Mouse (Mus musculus) brain, embryonic 14.5 days (tissue): ENCODE measurements at regions not wholly inside any gene's neighbourhood (a gene's known extent, or its start where the extent isn't known, plus 50 kb on each side); places are given as distances from the start of the nearest gene placed in this dataset.

Source experiments
- CTCF ChIP-seq: fragments of 200-500 bp; IDR thresholded peaks from 2 replicates; pipeline ENCODE4 v1.5.1; 2012; ENCODE audit warnings: inconsistent platforms, mild to moderate bottlenecking, moderate library complexity, borderline replicate concordance; ENCODE audit not compliant: insufficient read depth, insufficient read length; ENCODE audit errors: extremely low read depth
- POLR2A ChIP-seq: fragments of 200-500 bp; IDR thresholded peaks from 2 replicates; pipeline ENCODE4 v1.6.1; 2012; ENCODE audit warnings: mild to moderate bottlenecking, inconsistent platforms, borderline replicate concordance; ENCODE audit not compliant: poor library complexity, insufficient read depth, insufficient read length, severe bottlenecking; ENCODE audit errors: extremely low read depth

GRCm38 (mm10) chr10:95043978-95044377 lies 99.3 kb upstream of the Plxnc1 start:
- no peak for TF ChIP-seq POLR2A
- TF ChIP-seq CTCF, result no peak
